Mouse (Mus musculus) CH12.LX (cell line): ENCODE measurements around the gene Nras. TPM values are rescaled to one million over a fixed set of nuclear protein-coding genes. Genes with fewer than 3 reads are reported as not detected.
A peak's percentile ranks its signal among the peaks of the same experiment; 100 is the strongest.

Source experiments
- DNase-seq: peaks from one replicate; pipeline ENCODE4 v3.0.0-alpha.2; 2013; ENCODE audit errors: extremely low read depth
- H3K27ac ChIP-seq: 2 replicates; pipeline ENCODE4 v1.5.1; 2012; ENCODE audit warnings: low read depth, mild to moderate bottlenecking, control low read depth, moderate library complexity; ENCODE audit not compliant: insufficient read depth
- H3K27me3 ChIP-seq: replicated peaks from 2 replicates; pipeline ENCODE3; 2012; ENCODE audit warnings: inconsistent platforms
- H3K36me3 ChIP-seq, 2 experiments: replicated peaks in 1 of 2; 2 replicates each; pipeline versions ENCODE3 to v1.6.1; 2012; ENCODE audit warnings: inconsistent platforms in 1 of 2, low read length in 1 of 2, mild to moderate bottlenecking in 1 of 2, mixed read lengths in 1 of 2, moderate library complexity in 1 of 2; ENCODE audit not compliant: control insufficient read depth in 1 of 2, insufficient read depth in 1 of 2
- H3K4me1 ChIP-seq, 2 experiments: 2 replicates each; pipeline ENCODE4 v1.6.1; 2012; ENCODE audit warnings: inconsistent platforms in 1 of 2, moderate library complexity in 1 of 2; ENCODE audit not compliant: insufficient read depth in 2 of 2, control insufficient read depth in 1 of 2
- H3K4me2 ChIP-seq: 2 replicates; pipeline ENCODE4 v1.6.1; 2012; ENCODE audit warnings: low read depth, mild to moderate bottlenecking, control low read depth; ENCODE audit not compliant: poor library complexity, insufficient read depth, severe bottlenecking
- H3K4me3 ChIP-seq, 3 experiments: fragments of 150-350 bp in 1 of 3; sonication (generic) in 1 of 3; replicated peaks in 1 of 3; 2 replicates each; pipeline versions ENCODE3 to v1.5.1; 2011 to 2012; ENCODE audit warnings: low read depth in 2 of 3, low read length in 2 of 3, mild to moderate bottlenecking in 2 of 3, moderate library complexity in 2 of 3, control low read depth in 1 of 3, improper control_type of control experiment in 1 of 3, inconsistent platforms in 1 of 3, mixed read lengths in 1 of 3; ENCODE audit not compliant: poor library complexity in 1 of 3
- H3K79me2 ChIP-seq: replicated peaks from 2 replicates; pipeline ENCODE4 v1.6.1; 2012; ENCODE audit warnings: mild to moderate bottlenecking, moderate library complexity; ENCODE audit not compliant: control insufficient read depth, poor library complexity, insufficient read depth, severe bottlenecking; ENCODE audit errors: extremely low read depth
- H3K9ac ChIP-seq: 2 replicates; pipeline ENCODE4 v1.6.1; 2012; ENCODE audit warnings: low read depth, mild to moderate bottlenecking, control low read depth, moderate library complexity; ENCODE audit not compliant: insufficient read depth
- H3K9me3 ChIP-seq: replicated peaks from 2 replicates; pipeline ENCODE3; 2012; ENCODE audit warnings: low read length, inconsistent platforms, mixed read lengths
- BHLHE40 ChIP-seq: IDR thresholded peaks from 2 replicates; pipeline ENCODE4 v1.6.1; 2011; ENCODE audit warnings: mild to moderate bottlenecking, low read depth, low read length, improper control_type of control experiment
- CHD1 ChIP-seq: IDR thresholded peaks from 2 replicates; pipeline ENCODE4 v1.6.1; 2012; ENCODE audit warnings: low read depth, low read length, improper control_type of control experiment, inconsistent platforms
- CHD2 ChIP-seq: IDR thresholded peaks from 2 replicates; pipeline ENCODE4 v1.6.1; 2011; ENCODE audit warnings: low read length, improper control_type of control experiment
- CTCF ChIP-seq, 2 experiments: IDR thresholded peaks in 1 of 2; conservative IDR thresholded peaks in 1 of 2; 2 replicates each; pipeline ENCODE4 v1.5.1; 2011 to 2012; ENCODE audit warnings: low read depth in 2 of 2, low read length in 2 of 2, improper control_type of control experiment in 1 of 2, inconsistent platforms in 1 of 2, mild to moderate bottlenecking in 1 of 2, moderate library complexity in 1 of 2
- E2F4 ChIP-seq: IDR thresholded peaks from 2 replicates; pipeline ENCODE4 v1.6.1; 2011; ENCODE audit warnings: low read depth, low read length, improper control_type of control experiment; ENCODE audit not compliant: insufficient replicate concordance
- ETS1 ChIP-seq: conservative IDR thresholded peaks from 2 replicates; pipeline ENCODE4 v1.6.1; 2012; ENCODE audit warnings: low read depth, mild to moderate bottlenecking, inconsistent platforms, low read length, improper control_type of control experiment, moderate library complexity
- GABPA ChIP-seq: IDR thresholded peaks from 2 replicates; pipeline ENCODE4 v1.6.1; 2012; ENCODE audit warnings: low read depth, low read length, improper control_type of control experiment, inconsistent platforms; ENCODE audit not compliant: insufficient replicate concordance
- HCFC1 ChIP-seq: IDR thresholded peaks from 2 replicates; pipeline ENCODE4 v1.6.1; 2012; ENCODE audit warnings: low read depth, mild to moderate bottlenecking, inconsistent platforms, low read length, improper control_type of control experiment
- JUN ChIP-seq: IDR thresholded peaks from 2 replicates; pipeline ENCODE4 v1.6.1; 2011; ENCODE audit warnings: low read depth, mild to moderate bottlenecking, low read length, improper control_type of control experiment, moderate library complexity; ENCODE audit not compliant: insufficient read depth
- JUND ChIP-seq: conservative IDR thresholded peaks from 2 replicates; pipeline ENCODE4 v1.6.1; 2011; ENCODE audit warnings: low read depth, low read length, improper control_type of control experiment
- KAT2A ChIP-seq: IDR thresholded peaks from 2 replicates; pipeline ENCODE4 v1.6.1; 2012; ENCODE audit warnings: low read length, improper control_type of control experiment, inconsistent platforms; ENCODE audit not compliant: insufficient replicate concordance
- MAFK ChIP-seq: IDR thresholded peaks from 2 replicates; pipeline ENCODE4 v1.6.1; 2011; ENCODE audit warnings: low read length, improper control_type of control experiment; ENCODE audit not compliant: insufficient replicate concordance
- MAX ChIP-seq: IDR thresholded peaks from 2 replicates; pipeline ENCODE4 v1.6.1; 2011; ENCODE audit warnings: low read length, improper control_type of control experiment
- MAZ ChIP-seq: IDR thresholded peaks from 2 replicates; pipeline ENCODE4 v1.6.1; 2012; ENCODE audit warnings: low read depth, mild to moderate bottlenecking, inconsistent platforms, low read length, improper control_type of control experiment, moderate library complexity
- MEF2A ChIP-seq: IDR thresholded peaks from 2 replicates; pipeline ENCODE4 v1.6.1; 2014; ENCODE audit warnings: low read depth, mild to moderate bottlenecking, inconsistent platforms, low read length, improper control_type of control experiment, borderline replicate concordance
- MYC ChIP-seq: IDR thresholded peaks from 2 replicates; pipeline ENCODE4 v1.6.1; 2011; ENCODE audit warnings: low read depth, mild to moderate bottlenecking, improper control_type of control experiment, low read length
- NELFE ChIP-seq: IDR thresholded peaks from 2 replicates; pipeline ENCODE4 v1.6.1; 2011; ENCODE audit warnings: low read depth, low read length, improper control_type of control experiment
- NRF1 ChIP-seq: IDR thresholded peaks from 2 replicates; pipeline ENCODE4 v1.6.1; 2014; ENCODE audit warnings: low read depth, mild to moderate bottlenecking, inconsistent platforms, low read length, improper control_type of control experiment, moderate library complexity
- PAX5 ChIP-seq: IDR thresholded peaks from 2 replicates; pipeline ENCODE4 v1.6.1; 2012; ENCODE audit warnings: low read length, inconsistent platforms, mixed read lengths
- POLR2AphosphoS2 ChIP-seq: IDR thresholded peaks from 2 replicates; pipeline ENCODE4 v1.6.1; 2011; ENCODE audit warnings: low read depth, low read length, improper control_type of control experiment
- RCOR1 ChIP-seq: conservative IDR thresholded peaks from 2 replicates; pipeline ENCODE4 v1.6.1; 2012; ENCODE audit warnings: low read depth, mild to moderate bottlenecking, inconsistent platforms, low read length, improper control_type of control experiment
- SIN3A ChIP-seq: IDR thresholded peaks from 2 replicates; pipeline ENCODE4 v1.6.1; 2012; ENCODE audit warnings: low read length, improper control_type of control experiment, inconsistent platforms
- SMC3 ChIP-seq: IDR thresholded peaks from 2 replicates; pipeline ENCODE4 v1.6.1; 2011; ENCODE audit warnings: low read depth, low read length, improper control_type of control experiment
- TCF12 ChIP-seq: IDR thresholded peaks from 2 replicates; pipeline ENCODE4 v1.6.1; 2014; ENCODE audit warnings: low read depth, mild to moderate bottlenecking, inconsistent platforms, low read length, improper control_type of control experiment
- UBTF ChIP-seq: IDR thresholded peaks from 2 replicates; pipeline ENCODE4 v1.6.1; 2012; ENCODE audit warnings: low read depth, mild to moderate bottlenecking, inconsistent platforms, low read length, improper control_type of control experiment, moderate library complexity
- USF1 ChIP-seq: IDR thresholded peaks from 2 replicates; pipeline ENCODE4 v1.6.1; 2014; ENCODE audit warnings: low read depth, mild to moderate bottlenecking, inconsistent platforms, low read length, improper control_type of control experiment
- USF2 ChIP-seq: conservative IDR thresholded peaks from 2 replicates; pipeline ENCODE4 v1.6.1; 2011; ENCODE audit warnings: low read depth, low read length, improper control_type of control experiment
- ZC3H11A ChIP-seq: IDR thresholded peaks from 2 replicates; pipeline ENCODE4 v1.6.1; 2012; ENCODE audit warnings: low read depth, mild to moderate bottlenecking, inconsistent platforms, low read length, improper control_type of control experiment
- ZKSCAN1 ChIP-seq: IDR thresholded peaks from 2 replicates; pipeline ENCODE4 v1.6.1; 2012; ENCODE audit warnings: low read depth, inconsistent platforms, low read length, improper control_type of control experiment, borderline replicate concordance
- ZMIZ1 ChIP-seq: IDR thresholded peaks from 2 replicates; pipeline ENCODE4 v1.6.1; 2012; ENCODE audit warnings: low read depth, mild to moderate bottlenecking, inconsistent platforms, low read length, improper control_type of control experiment
- ZNF384 ChIP-seq: IDR thresholded peaks from 2 replicates; pipeline ENCODE4 v1.6.1; 2012; ENCODE audit warnings: low read depth, low read length, improper control_type of control experiment, inconsistent platforms
- dilution Hi-C: fragments of 300-500 bp; cut with MboI; formaldehyde crosslinking; loops from 2 replicates; pipeline ENCODE4 v1.14.3; 2020; ENCODE audit warnings: low sequenced_read_pairs; ENCODE audit not compliant: extremely low pct_unique_long_range_greater_than_20kb, extremely low pct_ligation_motif_present
- in situ Hi-C: fragments of 300-500 bp; cut with MboI; formaldehyde crosslinking; loops from 3 replicates; pipeline ENCODE4 v1.14.3; 2019; ENCODE audit warnings: low sequenced_read_pairs, low pct_ligation_motif_present, low pct_unique_long_range_greater_than_20kb, mixed read lengths
- polyA plus RNA-seq: library from polyadenylated mRNA; unstranded; fragments of >175 nt; gene quantifications from 2 replicates; pipeline ENCODE4 v1.2.1, GENCODE M21; 2012; ENCODE audit warnings: low read depth; ENCODE audit not compliant: insufficient read length
- total RNA-seq, 2 experiments: library from RNA; depleted of rRNA; stranded (reverse); fragments of 300-350 nt in 1 of 2; fragments of >200 nt in 1 of 2; gene quantifications; 2 replicates each; pipeline ENCODE4 v1.2.3; 2012 to 2014

The Nras gene
- total and polyA plus RNA-seq, 3 experiments, result 47.7 to 69.1 (median 49.7) TPM

GRCm38 (mm10) chr3:103026174-103026573, 31.9 kb upstream of the Nras start:
- peaks cover 93% of the 10 kb centered on the region for H3K79me2 ChIP-seq
- H3K4me1 ChIP-seq, result peaks cover 5 to 40% of the 10 kb centered on the region in 2 experiments; a peak in 2 of 4 replicates
- H3K9me3 ChIP-seq, result no peaks in the 10 kb centered on the region
- TF ChIP-seq SMC3 (no peak), CHD1 (0 out of 2 replicates have a peak, but pooled peaks have one; percentile 35), CTCF (conservative IDR thresholded peaks at IDR 0.05 in 1 of 2, IDR thresholded peaks at IDR 0.05 in 1 of 2; ENCODE audit: low read depth in 2 of 2, low read length in 2 of 2) (peak; percentile 29 to 48; a peak in 3 of 4 replicates), MYC (peak; percentile 60; the same call in 1 of the 2 replicates), MAZ (no peak), MAX (0 out of 2 replicates have a peak, but pooled peaks have one; percentile 46), PAX5 (no peak), NELFE (no peak), JUND (peak; percentile 59), ZNF384 (peak; percentile 83), RCOR1 (no peak), HCFC1 (no peak), MAFK (no peak), ETS1 (no peak), KAT2A (no peak), TCF12 (no peak), JUN (0 out of 2 replicates have a peak, but pooled peaks have one; percentile 5), E2F4 (no peak), CHD2 (no peak), GABPA (no peak), MEF2A (no peak), ZKSCAN1 (no peak), POLR2AphosphoS2 (no peak), SIN3A (0 out of 2 replicates have a peak, but pooled peaks have one; percentile 35), USF1 (no peak), BHLHE40 (no peak), USF2 (no peak), ZC3H11A (no peak), UBTF (no peak), ZMIZ1 (no peak), NRF1 (no peak)
- TF ChIP-seq, all 38 proteins: peak for 8
- dilution Hi-C loops, result no loop called here
- H3K4me3 ChIP-seq, result no peak overlapping the region
- no peak overlapping the region for H3K4me2 ChIP-seq
- H3K9ac ChIP-seq, result no peak overlapping the region
- DNase-seq, result peak; percentile 40
- H3K27me3 ChIP-seq, result no peaks in the 10 kb centered on the region
- in situ Hi-C loops, result no loop called here
- peaks cover 22 to 56% of the 10 kb centered on the region in 2 experiments for H3K36me3 ChIP-seq
- H3K27ac ChIP-seq, result no peak overlapping the region
